Mouse (Mus musculus) liver, postnatal 0 days (tissue): ENCODE results near the gene Sirt7.

ENCODE experiments used
- CTCF ChIP-seq: sonication (generic); IDR thresholded peaks from 2 replicates; pipeline ENCODE4 v1.5.1; 2016; ENCODE audit warnings: antibody characterized with exemption, low read depth
- EP300 ChIP-seq: IDR thresholded peaks from 2 replicates; pipeline ENCODE4 v1.6.1; 2016; ENCODE audit warnings: antibody characterized with exemption, low read depth, mild to moderate bottlenecking

GRCm38 (mm10) chr11:120647047-120647830 is 22.2 kb upstream of the Sirt7 start:
- TF ChIP-seq EP300 (no peak), CTCF (no peak)
